Mouse (Mus musculus): Measurements from ENCODE around the gene Gm26727. TPM values are rescaled to one million over a fixed set of nuclear protein-coding genes. Genes with fewer than 3 reads are reported as not detected.
"Not testable (repeated sequence)": the region's sequence is repeated elsewhere in the genome, so short reads cannot be mapped to it uniquely, and the experiment has no call there.

Gene Gm26727
- not detected in 2 replicates for polyA plus RNA-seq (2015; fragmentation: Nextera tagmentation; extraction: Ambion mirVana)

DNA sequence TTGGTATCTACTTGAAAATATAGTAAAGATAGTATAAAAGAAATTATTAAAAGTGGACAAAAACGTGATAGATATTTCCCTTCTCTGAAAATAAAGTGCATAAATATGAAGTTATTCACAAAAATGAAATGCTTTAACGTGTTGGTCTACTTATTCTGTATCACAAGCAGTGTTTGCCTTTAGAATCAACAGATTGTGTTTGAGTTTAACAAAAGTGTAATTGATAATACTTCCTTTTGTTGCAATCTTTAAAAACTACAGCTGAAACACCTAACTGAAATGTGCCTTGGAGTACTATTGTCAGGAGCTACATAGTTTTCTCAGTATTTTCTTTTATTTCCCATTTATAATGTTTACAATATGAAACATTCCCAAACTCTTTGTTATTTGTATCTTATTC is at the start of gene Gm26727:
Gene Gm26727 (minus strand): TSS at position 101 of the 400 bp plus-strand sequence.
- Histone ChIP-seq H3K27ac (no peak within 1 kb of the TSS), H3K9ac (no peak within 1 kb of the TSS)

DNA sequence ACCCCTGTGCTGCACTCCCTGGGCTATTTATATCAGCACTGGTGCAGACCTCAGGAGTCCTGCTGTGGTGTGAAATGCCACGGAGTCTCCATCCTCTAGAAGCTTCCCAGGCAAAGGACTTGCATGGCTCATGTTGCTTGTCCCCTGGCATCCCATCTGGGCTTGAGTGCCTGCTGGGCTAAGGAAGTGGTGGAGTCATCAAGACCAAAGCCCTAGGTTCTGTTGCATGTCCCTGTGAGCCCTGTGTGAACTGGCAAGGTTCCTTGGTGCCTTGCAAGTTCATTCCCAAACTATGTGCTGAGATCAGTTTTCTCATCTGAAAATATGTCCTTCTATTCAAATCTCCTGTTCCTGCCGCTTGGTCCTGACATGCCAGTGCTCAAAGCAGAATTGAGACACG is 48.1 kb upstream of the Gm26727 start:
- Histone ChIP-seq H3K36me3 (no peaks in the 10 kb centered on the region), H3K27ac (no peak overlapping the region), H3K4me1 (no peaks in the 10 kb centered on the region; the same call in 1 of the 2 replicates), H3K9me3 (no peaks in the 10 kb centered on the region), H3K9ac (no peak overlapping the region), H3K4me3 (no peak overlapping the region), H3K27me3 (no peaks in the 10 kb centered on the region), H3K4me2 (no peak overlapping the region)
- ATAC-seq (ENCODE audit: insufficient number of reproducible peaks, low FRiP score, low TSS enrichment, low read depth) = no peak
- 58% methylated on average over 3 of the region's 3 CpGs for WGBS

More for the DNA sequence above, at the start of gene Gm26727:
- Histone ChIP-seq H3K36me3 (no peaks in the 10 kb centered on the region), H3K27me3 (no peaks in the 10 kb centered on the region), H3K4me3 (no peak within 1 kb of the TSS), H3K4me1 (no peaks in the 10 kb centered on the region), H3K9me3 (no peaks in the 10 kb centered on the region), H3K4me2 (no peak within 1 kb of the TSS)
- ATAC-seq (ENCODE audit: insufficient number of reproducible peaks, low FRiP score, low TSS enrichment, low read depth) = no peak
- WGBS = 52% methylated on average over 2 of the region's 2 CpGs

DNA sequence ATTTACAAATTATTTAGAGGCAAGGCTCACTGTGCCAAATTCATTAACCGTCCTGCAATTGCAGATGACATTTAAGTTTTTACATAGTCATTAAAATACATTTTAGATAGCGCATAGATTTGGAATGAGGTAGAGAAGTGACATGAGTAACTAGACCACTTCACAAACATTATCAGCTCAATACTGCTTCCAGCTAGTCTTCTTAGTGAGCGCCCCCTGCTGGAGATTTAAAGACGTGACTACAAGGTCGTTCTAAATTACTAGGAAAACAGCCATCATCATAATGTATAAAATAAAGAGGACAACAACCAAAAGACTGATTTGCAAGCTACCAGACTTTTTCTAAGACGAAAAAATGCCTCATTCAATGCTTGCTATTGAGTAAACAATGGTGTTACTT is 44.8 kb upstream of the Gm26727 start:
- no peak overlapping the region for H3K4me3 ChIP-seq
- no peaks in the 10 kb centered on the region for H3K9me3 ChIP-seq
- no peak for ATAC-seq (ENCODE audit: insufficient number of reproducible peaks, low FRiP score, low TSS enrichment, low read depth)
- no peaks in the 10 kb centered on the region for H3K36me3 ChIP-seq
- no peak overlapping the region for H3K4me2 ChIP-seq
- H3K4me1 ChIP-seq = no peaks in the 10 kb centered on the region
- H3K27ac ChIP-seq = no peak overlapping the region
- no peaks in the 10 kb centered on the region for H3K27me3 ChIP-seq
- no peak overlapping the region for H3K9ac ChIP-seq
- 18% methylated on average over 6 of the region's 6 CpGs for WGBS

DNA sequence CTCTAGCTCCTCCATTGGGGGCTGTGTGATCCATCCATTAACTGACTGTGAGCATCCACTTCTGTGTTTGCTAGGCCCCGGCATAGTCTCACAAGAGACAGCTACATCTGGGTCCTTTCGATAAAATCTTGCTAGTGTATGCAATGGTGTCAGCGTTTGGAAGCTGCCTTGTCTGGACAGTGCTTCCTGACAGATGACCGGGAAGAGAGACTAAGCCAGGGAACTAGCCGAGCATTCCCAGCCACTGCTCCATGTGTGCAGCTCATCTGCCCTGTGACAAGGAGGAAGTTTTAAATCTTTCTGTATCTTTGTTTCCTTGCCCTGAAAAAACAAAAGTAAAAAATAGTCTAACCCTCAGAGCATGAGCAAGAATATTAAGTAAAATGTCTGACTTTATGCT is 37.0 kb upstream of the Gm26727 start:
- not testable (repeated sequence) for H3K36me3 ChIP-seq; H3K4me2 ChIP-seq; H3K4me3 ChIP-seq; H3K4me1 ChIP-seq; H3K27me3 ChIP-seq; H3K9ac ChIP-seq; H3K27ac ChIP-seq; ATAC-seq (ENCODE audit: insufficient number of reproducible peaks, low FRiP score, low TSS enrichment, low read depth); H3K9me3 ChIP-seq
- 83% methylated on average over 5 of the region's 5 CpGs for whole genome bisulfite sequencing

DNA sequence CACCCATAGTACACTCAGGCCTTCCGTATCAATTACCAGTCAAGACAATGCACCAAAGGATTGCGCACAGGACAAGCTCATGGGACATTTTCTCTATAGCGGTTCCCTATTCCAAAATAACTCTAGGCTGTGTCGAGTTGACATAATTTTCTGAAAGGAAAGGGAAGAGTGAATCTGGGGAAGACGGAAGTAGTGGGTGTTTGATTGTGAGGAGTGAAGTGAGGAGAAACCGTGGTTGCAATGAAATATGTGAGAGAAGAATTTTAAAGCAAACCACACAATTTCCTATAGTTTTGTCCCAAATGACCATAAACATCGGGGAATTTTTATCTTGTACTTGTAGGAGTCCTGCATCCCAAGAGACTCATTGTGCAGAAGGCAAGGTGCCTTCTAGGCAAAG is 34.1 kb upstream of the Gm26727 start:
- WGBS = 86% methylated on average over 7 of the region's 7 CpGs

DNA sequence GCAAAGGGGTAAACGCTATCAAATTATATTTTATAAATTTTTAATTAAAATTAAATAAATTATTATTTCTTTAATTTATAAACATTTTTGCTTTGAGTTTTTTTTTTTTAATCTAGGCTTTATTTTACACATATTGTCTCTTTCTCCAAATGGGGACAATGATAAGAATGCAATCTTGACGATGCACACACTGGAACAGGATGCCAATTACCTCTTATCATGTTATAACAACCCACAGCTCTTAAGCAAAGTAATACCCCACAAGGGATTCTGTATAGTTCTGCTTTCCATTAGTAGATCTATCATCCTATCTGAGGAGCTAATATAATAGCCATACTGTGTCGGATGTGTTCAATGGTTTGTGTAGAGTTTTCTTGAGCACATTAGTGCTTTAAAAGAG is 27.9 kb upstream of the Gm26727 start:
- Histone ChIP-seq H3K4me2 (no peak overlapping the region), H3K4me3 (no peak overlapping the region), H3K9me3 (no peaks in the 10 kb centered on the region), H3K27me3 (no peaks in the 10 kb centered on the region), H3K4me1 (no peaks in the 10 kb centered on the region), H3K9ac (no peak overlapping the region), H3K27ac (no peak overlapping the region), H3K36me3 (no peaks in the 10 kb centered on the region)
- ATAC-seq (ENCODE audit: insufficient number of reproducible peaks, low FRiP score, low TSS enrichment, low read depth) = no peak
- 81% methylated on average over 3 of the region's 3 CpGs for WGBS

More for the DNA sequence above, 34.1 kb upstream of the Gm26727 start:
- no peak for ATAC-seq (ENCODE audit: insufficient number of reproducible peaks, low FRiP score, low TSS enrichment, low read depth)
- Histone ChIP-seq H3K36me3 (no peaks in the 10 kb centered on the region), H3K9me3 (no peaks in the 10 kb centered on the region), H3K4me2 (no peak overlapping the region), H3K4me1 (no peaks in the 10 kb centered on the region), H3K4me3 (no peak overlapping the region), H3K27ac (no peak overlapping the region), H3K27me3 (no peaks in the 10 kb centered on the region), H3K9ac (no peak overlapping the region)

DNA sequence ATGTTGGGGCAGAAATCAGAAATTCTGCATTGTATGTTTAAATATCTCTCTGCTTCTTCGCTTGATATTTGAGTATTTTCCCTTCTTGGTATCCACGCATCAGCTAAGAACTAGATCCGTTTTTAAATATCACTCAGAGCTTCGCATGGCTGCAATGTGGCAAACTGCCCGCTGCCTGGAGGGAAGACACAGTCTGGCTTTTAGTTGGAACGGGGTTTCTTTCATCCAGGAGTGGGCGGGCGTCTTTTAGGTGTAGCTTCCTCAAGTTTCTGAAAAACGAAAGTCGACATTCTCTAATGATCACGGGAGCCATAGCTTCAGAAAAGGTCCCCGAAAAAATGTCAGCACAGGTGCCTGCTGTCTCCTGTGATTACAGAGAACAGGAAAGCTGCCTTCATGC is 14.2 kb upstream of the Gm26727 start:
- WGBS = 60% methylated on average over 12 of the region's 12 CpGs
- Histone ChIP-seq H3K27me3 (no peaks in the 10 kb centered on the region), H3K36me3 (no peaks in the 10 kb centered on the region), H3K9me3 (no peaks in the 10 kb centered on the region), H3K4me2 (no peak overlapping the region), H3K27ac (no peak overlapping the region), H3K4me3 (no peak overlapping the region), H3K9ac (no peak overlapping the region), H3K4me1 (no peaks in the 10 kb centered on the region)
- no peak for ATAC-seq (ENCODE audit: insufficient number of reproducible peaks, low FRiP score, low TSS enrichment, low read depth)

DNA sequence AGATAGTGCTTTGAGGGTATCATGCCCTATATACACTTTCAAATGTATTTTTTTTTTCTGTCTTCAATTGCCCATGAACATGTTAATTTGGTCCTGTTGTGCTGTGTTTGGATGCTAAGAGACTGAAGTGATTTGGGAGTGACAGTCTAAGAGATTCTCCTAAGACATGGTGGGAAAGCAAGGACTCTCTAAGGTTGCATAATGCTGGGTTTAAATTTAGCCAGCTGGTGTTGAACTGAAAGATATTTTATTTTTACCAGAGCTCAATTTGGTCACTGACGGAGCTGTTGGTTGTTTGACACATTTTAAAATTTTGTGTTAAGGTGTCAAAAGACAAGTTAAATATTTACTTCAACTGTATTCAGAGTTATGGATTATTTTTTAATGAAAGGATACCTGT is 13.8 kb upstream of the Gm26727 start:
- no peaks in the 10 kb centered on the region for H3K4me1 ChIP-seq
- H3K27me3 ChIP-seq = no peaks in the 10 kb centered on the region
- no peak overlapping the region for H3K27ac ChIP-seq
- WGBS = 64% methylated on average over 1 of the region's 1 CpGs
- H3K9me3 ChIP-seq = no peaks in the 10 kb centered on the region
- H3K9ac ChIP-seq = no peak overlapping the region
- H3K4me3 ChIP-seq = no peak overlapping the region
- H3K4me2 ChIP-seq = no peak overlapping the region
- ATAC-seq (ENCODE audit: insufficient number of reproducible peaks, low FRiP score, low TSS enrichment, low read depth) = no peak
- no peaks in the 10 kb centered on the region for H3K36me3 ChIP-seq

DNA sequence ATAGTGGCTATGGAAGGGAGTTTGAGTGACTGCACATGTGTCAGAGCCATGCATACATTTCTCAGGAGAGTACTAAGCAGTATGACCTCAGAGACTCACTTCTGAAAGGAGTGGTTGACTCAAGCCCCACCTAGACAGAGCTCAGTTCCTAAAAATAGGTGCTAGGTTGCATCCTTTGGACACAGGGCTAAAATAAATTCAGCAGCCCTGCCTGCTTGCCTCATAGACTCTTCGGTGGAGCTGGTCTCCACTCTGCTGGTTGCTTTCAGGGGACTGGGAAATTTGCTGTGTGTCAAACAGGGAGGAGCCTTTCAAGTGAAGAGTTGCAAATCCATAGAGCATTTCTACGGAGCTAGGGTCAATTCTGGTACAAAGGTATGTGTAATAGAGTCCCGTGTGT is 12.8 kb upstream of the Gm26727 start, which contains the start of gene Xirp2:
Gene Xirp2 (plus strand): TSS at position 223 of the 400 bp plus-strand sequence.
- no peak within 1 kb of the TSS for H3K4me2 ChIP-seq
- no peak for ATAC-seq (ENCODE audit: insufficient number of reproducible peaks, low FRiP score, low TSS enrichment, low read depth)
- H3K4me1 ChIP-seq = no peaks in the 10 kb centered on the region
- H3K9ac ChIP-seq = no peak within 1 kb of the TSS
- no peaks in the 10 kb centered on the region for H3K36me3 ChIP-seq
- no peaks in the 10 kb centered on the region for H3K27me3 ChIP-seq
- H3K27ac ChIP-seq = no peak within 1 kb of the TSS
- no peaks in the 10 kb centered on the region for H3K9me3 ChIP-seq
- H3K4me3 ChIP-seq = no peak within 1 kb of the TSS
- WGBS = 63% methylated on average over 3 of the region's 3 CpGs

DNA sequence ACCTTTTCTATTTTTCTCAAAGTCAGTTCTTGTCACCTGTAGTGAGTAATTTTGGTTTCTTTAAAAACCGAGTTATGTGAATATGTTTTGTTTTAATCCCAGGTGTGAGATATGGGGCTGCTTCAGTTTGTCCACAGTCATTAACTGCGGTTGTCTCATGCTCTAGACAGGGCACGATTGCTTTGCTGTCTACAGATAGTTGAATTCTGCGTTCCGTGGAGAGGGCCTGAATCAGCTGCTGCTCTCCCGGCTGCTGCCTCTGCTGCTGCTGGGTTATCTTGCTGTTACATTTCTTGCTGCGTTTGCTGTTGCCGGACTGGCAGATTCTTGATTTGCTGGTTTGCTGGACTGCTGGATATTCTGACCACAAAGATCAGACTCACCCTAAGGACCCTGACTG is 5.3 kb upstream of the Gm26727 start:
- H3K9me3 ChIP-seq = no peaks in the 10 kb centered on the region
- H3K9ac ChIP-seq = no peak overlapping the region
- no peaks in the 10 kb centered on the region for H3K36me3 ChIP-seq
- no peaks in the 10 kb centered on the region for H3K4me1 ChIP-seq
- H3K27me3 ChIP-seq = no peaks in the 10 kb centered on the region
- 85% methylated on average over 8 of the region's 8 CpGs for WGBS
- H3K27ac ChIP-seq = no peak overlapping the region
- no peak overlapping the region for H3K4me3 ChIP-seq
- no peak overlapping the region for H3K4me2 ChIP-seq
- ATAC-seq (ENCODE audit: insufficient number of reproducible peaks, low FRiP score, low TSS enrichment, low read depth) = no peak

DNA sequence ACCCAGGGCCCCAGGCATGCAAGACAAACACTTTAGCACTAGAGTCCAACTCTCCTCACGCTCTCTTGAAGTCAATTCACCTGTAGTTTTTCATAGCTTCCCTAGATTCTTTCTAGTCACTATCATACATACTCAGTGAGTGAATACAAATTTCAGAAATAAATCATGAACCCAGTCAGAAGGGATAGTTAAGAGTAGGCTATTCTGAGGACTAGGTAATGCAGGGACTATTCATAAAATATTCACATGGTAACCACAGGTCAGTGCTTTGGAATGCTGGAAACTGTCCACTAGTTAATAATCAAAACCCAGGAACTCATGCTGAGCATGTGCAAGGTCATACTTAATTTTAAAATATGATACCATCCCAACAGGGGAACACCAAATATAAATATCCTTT is 10.2 kb downstream of the Gm26727 start:
- 76% methylated on average over 1 of the region's 1 CpGs for WGBS
- Histone ChIP-seq H3K9me3 (no peaks in the 10 kb centered on the region), H3K36me3 (no peaks in the 10 kb centered on the region), H3K4me3 (no peak overlapping the region), H3K27ac (no peak overlapping the region), H3K4me1 (no peaks in the 10 kb centered on the region), H3K27me3 (no peaks in the 10 kb centered on the region), H3K9ac (no peak overlapping the region), H3K4me2 (no peak overlapping the region)
- ATAC-seq (ENCODE audit: insufficient number of reproducible peaks, low FRiP score, low TSS enrichment, low read depth) = no peak

DNA sequence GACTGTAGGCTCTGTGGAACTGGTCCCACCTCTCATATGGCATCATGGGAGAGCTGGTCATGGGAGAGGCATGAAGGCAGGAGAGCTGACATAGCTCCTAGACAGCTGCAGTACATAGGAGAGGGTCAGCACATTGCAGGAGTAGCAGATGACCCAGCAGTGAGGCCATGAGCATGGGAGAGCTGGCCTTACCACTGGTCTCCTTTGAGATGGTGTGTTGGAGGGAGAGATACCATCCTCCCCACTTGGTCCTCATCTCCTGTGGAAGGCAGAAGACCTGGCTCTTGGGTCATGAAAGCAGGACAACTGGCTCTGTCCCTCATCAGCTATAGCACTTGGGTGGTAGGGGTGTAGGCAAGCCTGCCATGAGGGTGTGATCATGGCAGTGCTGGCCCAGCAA is 12.1 kb downstream of the Gm26727 start:
- Histone ChIP-seq H3K9ac (no peak overlapping the region), H3K27ac (no peak overlapping the region), H3K4me1 (no peaks in the 10 kb centered on the region), H3K27me3 (no peaks in the 10 kb centered on the region), H3K9me3 (no peaks in the 10 kb centered on the region), H3K36me3 (no peaks in the 10 kb centered on the region), H3K4me2 (no peak overlapping the region), H3K4me3 (no peak overlapping the region)
- ATAC-seq (ENCODE audit: insufficient number of reproducible peaks, low FRiP score, low TSS enrichment, low read depth) = no peak

DNA sequence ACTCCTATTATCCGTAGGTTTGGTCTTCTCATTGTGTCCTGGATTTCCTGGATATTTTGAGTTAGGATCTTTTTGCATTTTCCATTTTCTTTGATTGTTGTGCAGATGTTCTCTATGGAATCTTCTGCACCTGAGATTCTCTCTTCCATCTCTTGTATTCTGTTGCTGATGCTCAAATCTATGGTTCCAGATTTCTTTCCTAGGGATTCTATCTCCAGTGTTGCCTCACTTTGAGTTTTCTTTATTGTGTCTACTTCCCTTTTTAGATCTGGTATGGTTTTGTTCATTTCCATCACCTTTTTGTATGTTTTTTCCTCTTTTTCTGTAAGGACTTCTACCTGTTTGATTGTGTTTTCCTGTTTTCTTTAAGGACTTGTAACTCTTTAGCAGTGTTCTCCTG is 19.6 kb downstream of the Gm26727 start, which contains the start of gene Gm21830:
Gene Gm21830 (plus strand): TSS at position 301 of the 400 bp plus-strand sequence.
- H3K27ac ChIP-seq; H3K4me2 ChIP-seq; H3K9ac ChIP-seq; H3K36me3 ChIP-seq; H3K27me3 ChIP-seq; H3K4me3 ChIP-seq; H3K9me3 ChIP-seq; ATAC-seq (ENCODE audit: insufficient number of reproducible peaks, low FRiP score, low TSS enrichment, low read depth); H3K4me1 ChIP-seq: not testable (repeated sequence)
- WGBS = no CpG with 5 or more reads among the region's 1 CpGs

Data from limb, embryonic 15.5 days (tissue).